Mouse (Mus musculus) 3T3-L1 (cell line): Measurements from ENCODE around the gene Kif5c.

ENCODE experiments used
- DNase-seq: peaks from one replicate; pipeline ENCODE4 v3.0.0-alpha.2; 2015; ENCODE audit warnings: low read depth, low spot score

The Kif5c gene

GRCm38 (mm10) chr2:49745094-49745781 is 126.1 kb downstream of the Kif5c start:
- no peak for DNase-seq

- DNase-seq = no peak
Observed at GRCm38 (mm10) chr2:49746947-49747346, 127.8 kb downstream of the Kif5c start.

GRCm38 (mm10) chr2:49747670-49748069 is 128.6 kb downstream of the Kif5c start:
- no peak for DNase-seq

DNA sequence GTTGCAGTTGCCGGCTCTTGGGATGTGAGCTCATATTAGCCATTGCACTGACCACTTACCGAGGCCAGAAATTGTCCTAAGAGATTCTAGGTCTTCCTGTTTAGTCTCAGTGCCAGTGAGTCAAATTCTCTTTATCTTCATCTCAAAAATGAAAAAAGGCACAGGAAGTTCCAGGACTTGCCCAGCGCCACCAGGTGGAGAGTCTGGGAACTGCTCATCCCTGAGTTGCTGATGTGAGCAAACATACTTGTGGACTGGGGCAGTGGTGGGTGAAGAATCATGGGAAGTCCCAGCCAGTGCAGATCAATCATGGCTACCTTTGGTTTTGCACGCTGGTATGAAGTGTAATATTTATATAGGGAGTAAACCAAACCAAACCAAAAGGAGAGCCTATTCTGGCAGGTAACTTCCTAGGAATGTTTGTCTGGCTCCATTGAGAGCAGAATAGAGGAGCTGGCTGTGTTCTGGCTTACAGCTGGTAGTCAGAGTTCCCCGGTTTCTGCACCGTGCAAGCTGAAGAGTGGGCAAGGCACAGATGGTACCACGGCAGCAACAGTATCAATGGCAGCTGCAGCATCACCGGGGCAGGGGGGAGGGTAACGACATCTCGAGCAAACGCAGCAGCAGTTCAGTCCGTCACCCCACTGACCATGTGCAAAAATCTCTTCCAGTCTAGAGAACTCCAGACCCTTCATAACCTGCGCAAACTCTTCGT is 129.7 kb downstream of the Kif5c start:
- peak; percentile 65 for DNase-seq

GRCm38 (mm10) chr2:49749730-49750576 is 130.9 kb downstream of the Kif5c start:
- DNase-seq = no peak

DNA sequence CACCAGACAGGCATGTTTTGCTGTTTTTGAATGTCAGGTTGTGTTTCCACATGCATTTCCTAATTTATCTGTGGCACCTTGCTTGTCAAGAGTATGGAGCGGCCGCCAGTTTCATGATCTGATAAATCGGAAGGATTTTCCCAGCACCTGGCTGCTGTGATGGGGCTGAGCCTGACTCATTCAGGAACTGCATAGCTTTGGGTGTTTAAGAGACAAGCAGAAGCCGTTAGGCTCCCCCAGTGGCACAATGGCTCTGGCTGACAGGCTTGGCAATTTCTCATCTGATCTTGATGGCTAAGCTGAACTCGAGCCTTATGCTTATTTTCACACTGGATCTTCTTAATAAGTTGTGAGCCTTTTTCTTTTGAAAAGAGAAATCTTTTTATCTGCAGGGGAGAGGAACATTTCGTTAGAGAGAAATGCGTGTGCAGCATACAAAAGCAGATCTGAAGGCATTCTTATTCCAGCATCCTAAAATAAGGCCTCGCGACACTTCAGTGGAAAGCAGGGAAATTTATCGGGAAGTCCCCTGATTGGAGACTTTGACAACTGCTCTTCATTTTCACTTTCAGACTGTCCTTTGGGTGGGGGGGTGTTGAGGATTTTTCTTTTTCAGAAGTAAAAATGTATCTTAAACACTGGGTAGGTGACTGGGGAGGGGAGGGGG is 132.6 kb downstream of the Kif5c start:
- DNase-seq = no peak

DNA sequence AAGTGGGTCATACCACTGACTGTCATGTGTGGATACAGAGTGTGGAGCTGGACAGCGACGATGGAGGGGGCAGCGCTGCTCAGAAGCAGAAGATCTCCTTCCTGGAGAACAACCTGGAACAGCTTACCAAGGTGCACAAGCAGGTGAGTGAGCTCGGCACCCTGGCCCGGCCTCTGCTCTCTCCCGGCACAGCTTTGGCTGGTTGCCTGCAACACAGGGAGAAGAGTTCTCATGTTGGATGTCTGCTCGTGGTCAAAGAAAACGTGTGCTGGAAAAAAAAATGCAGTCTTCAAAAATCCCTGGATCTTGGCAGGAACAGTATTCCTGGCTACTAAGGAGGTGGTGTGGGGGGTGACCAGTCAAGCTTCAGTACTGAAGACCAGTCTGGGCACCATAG is 133.1 kb downstream of the Kif5c start:
- DNase-seq = no peak

DNA sequence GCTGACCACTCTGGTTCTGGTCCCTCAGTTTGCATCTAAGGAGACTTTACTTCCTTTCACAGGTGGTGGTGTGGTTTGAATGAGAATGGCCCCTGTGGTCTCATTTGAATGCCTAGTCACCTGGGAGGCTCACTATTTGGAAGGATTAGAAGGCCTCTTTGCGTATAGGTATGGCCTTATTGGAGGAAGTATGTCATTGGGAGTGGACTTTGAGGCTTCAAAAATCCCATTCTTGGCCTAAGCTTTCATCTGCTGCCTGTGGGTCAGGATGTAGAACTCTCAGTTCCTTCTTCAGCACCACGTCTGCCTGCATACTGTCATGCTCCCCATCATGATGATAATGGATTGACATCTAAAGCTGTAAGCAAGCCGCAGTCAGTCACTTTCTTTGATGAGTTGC is 134.0 kb downstream of the Kif5c start:
- DNase-seq = no peak

- DNase-seq = peak; percentile 34
Observed at GRCm38 (mm10) chr2:49755054-49755453, 136.0 kb downstream of the Kif5c start.

DNA sequence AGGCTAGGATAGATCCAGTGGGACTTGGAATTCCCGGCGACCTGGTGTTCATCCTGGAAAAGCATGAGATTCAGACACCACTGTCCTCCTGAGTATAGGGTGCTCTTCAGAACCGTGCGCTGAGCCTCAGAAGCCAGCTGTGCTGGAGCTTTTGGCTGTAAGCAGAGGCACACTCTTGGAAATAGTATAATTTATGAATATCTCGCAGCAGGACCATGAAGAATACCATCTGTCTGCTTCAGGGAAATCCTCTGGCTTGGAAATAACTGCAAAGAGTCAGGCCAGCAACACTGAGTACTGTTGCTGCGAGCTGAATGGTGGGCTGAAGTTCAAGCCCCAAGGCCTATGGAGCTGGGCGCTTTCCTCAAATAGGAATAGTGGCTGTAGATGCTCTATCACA is 138.5 kb downstream of the Kif5c start:
- no peak for DNase-seq

- DNase-seq = peak; percentile 94
Observed at GRCm38 (mm10) chr2:49764331-49764946, 145.3 kb downstream of the Kif5c start.

DNA sequence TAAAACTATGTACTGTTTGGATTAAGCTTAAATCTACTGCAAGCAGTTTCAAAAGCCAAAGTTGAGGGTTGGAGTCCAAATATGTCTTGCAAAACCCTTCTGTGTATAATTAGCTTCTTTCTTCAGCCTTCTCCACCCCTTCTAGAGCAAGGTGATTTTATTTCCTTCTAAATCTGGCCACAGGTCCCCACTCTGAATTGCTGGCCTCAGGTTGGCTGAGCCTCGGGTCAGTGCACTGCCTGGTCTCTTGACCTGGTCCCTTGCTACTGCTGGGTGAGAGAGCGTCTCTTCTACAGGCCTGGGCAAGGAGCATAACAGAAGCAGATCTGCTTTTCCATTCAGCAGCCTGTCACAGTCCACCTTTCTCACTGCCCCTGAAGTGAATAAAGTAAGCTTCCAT is 149.8 kb downstream of the Kif5c start:
- DNase-seq = no peak

- DNase-seq = no peak
Observed at GRCm38 (mm10) chr2:49770440-49770839, 151.3 kb downstream of the Kif5c start.

GRCm38 (mm10) chr2:49771172-49771571 is 152.1 kb downstream of the Kif5c start:
- no peak for DNase-seq

DNA sequence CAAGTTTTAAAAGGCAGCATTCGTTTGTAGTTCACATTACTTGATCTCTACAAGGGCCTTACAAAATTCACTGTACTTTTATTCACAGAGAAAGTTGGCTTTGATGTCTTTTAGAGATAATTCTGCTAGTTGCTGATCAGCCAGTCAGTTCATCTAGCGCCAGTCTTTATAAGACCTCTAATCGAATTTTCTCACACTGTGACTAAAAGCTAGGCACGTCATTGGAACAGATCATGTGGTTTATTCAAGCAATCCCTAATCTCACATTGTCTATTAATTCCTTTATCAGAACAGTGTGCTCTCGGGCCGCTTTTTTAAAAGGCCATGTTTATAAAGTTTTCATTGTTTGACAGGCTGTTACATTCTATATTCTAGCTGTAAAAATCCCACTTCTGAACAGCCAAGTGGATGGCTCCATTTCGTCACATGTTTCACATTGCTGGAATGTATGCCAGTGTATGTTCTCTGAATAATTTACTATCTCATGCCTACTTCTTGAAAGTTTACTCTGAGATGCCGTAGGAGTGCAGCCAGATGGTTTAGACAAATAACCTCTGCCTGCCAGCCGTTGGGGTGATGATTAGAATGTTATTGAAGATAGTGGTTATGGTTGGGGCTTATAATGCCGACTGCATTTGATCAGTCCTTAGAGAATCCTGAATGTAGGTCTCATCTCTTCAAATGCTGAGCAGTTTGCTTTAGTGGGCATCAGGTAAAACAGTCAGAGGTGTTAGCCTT is 154.3 kb downstream of the Kif5c start:
- no peak for DNase-seq

DNA sequence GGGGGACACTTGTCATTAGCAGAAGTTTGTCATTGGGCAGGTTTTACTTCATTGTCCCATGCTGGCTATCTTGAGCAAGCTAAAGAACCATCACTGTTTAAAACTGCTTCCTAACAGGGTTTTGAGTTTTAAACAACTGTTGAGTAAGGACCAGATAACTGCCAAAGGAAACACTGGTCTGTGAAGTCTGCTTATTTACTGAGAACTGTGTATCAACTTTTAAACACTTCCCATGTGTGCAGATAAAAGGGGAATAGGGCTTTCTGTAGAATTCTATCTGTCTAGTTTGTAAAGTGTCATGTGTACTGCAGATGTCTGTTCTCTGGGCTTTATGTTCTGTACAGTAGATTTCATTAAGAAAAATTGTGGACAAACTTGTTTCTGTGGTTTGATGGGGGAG is 155.1 kb downstream of the Kif5c start:
- no peak for DNase-seq

DNA sequence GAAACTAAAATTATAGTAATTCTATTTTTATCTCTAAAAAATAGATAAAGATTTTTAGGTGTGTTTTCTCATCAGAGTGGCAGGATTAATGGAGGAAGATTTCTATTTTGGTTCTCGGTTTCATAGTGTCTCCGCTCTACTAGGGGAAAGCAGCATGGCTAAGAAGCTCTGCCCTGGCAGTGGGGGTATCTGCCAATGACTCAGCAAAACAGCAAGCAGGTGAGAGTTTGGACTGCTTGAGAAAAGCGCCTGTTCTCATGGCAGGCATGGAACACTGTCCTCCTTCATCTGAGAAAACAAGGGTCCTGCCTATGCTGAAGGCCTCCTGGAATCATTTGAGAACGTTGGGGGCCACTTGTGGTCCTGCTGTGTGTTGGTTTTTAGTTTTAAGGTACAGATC is 156.1 kb downstream of the Kif5c start:
- no peak for DNase-seq

- peak; percentile 53 for DNase-seq
Observed at GRCm38 (mm10) chr2:49775735-49776134, 156.6 kb downstream of the Kif5c start.

- no peak for DNase-seq
Observed at GRCm38 (mm10) chr2:49776407-49776806, 157.3 kb downstream of the Kif5c start.

- DNase-seq = no peak
Observed at GRCm38 (mm10) chr2:49787376-49788050, 168.4 kb downstream of the Kif5c start, which contains the start of gene Lypd6b. Lypd6b (plus strand) TSS chr2:49787688.
